Mouse (Mus musculus) brain, embryonic 14.5 days (tissue): ENCODE results near the gene Ajm1.

Experiments used
- CTCF ChIP-seq: fragments of 200-500 bp; IDR thresholded peaks from 2 replicates; pipeline ENCODE4 v1.5.1; 2012; ENCODE audit warnings: inconsistent platforms, mild to moderate bottlenecking, moderate library complexity, borderline replicate concordance; ENCODE audit not compliant: insufficient read depth, insufficient read length; ENCODE audit errors: extremely low read depth
- POLR2A ChIP-seq: fragments of 200-500 bp; IDR thresholded peaks from 2 replicates; pipeline ENCODE4 v1.6.1; 2012; ENCODE audit warnings: mild to moderate bottlenecking, inconsistent platforms, borderline replicate concordance; ENCODE audit not compliant: poor library complexity, insufficient read depth, insufficient read length, severe bottlenecking; ENCODE audit errors: extremely low read depth

DNA sequence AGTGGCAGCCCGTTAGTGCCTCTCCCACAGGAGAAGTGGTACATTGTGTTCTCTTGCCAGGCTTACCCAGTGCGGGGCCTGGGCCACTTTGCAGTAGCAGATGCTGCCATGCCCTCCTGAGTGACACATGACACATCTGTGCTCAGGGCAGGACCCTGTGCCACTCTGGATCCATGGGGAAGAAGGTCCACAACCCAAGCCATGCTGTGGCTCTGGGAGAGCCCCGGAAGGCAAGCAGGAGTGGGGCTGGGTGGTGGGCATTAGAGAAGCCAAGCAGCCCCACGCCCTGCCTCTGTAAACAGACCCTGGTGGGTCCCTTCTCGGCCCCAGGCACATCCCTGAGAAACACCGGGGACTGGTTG lies 1.5 kb upstream of the Ajm1 start:
- TF ChIP-seq CTCF: no peak
- no peak for TF ChIP-seq POLR2A
